Mouse (Mus musculus) hematopoietic stem cell, adult 5-6 weeks (primary cell): Measurements from ENCODE around the gene Lrrc59. TPM values are rescaled to one million over a fixed set of nuclear protein-coding genes. Genes with fewer than 3 reads are reported as not detected.

Experiments used
- ATAC-seq, 2 experiments: fragments of 125-278 bp in 1 of 2; replicated peaks in 1 of 2; 2 replicates each; pipeline ENCODE4 v1.8.0; 2016 to 2017; ENCODE audit warnings: inconsistent platforms in 2 of 2, mild to moderate bottlenecking in 2 of 2, moderate number of reproducible peaks in 2 of 2, low read depth in 1 of 2, moderate TSS enrichment in 1 of 2; ENCODE audit not compliant: low FRiP score in 2 of 2, poor library complexity in 2 of 2, severe bottlenecking in 2 of 2, insufficient read depth in 1 of 2, low TSS enrichment in 1 of 2
- total RNA-seq: library from RNA; stranded (forward); fragments of 172-1452, 232-1000 nt; gene quantifications from 2 replicates; pipeline ENCODE4 v1.2.3, GENCODE M21; 2017

Gene Lrrc59
- 95.1 and 117 TPM in 2 replicates for total RNA-seq

- ATAC-seq: peak; percentile 98 to 99
These were observed at the start of gene Lrrc59 for GRCm38 (mm10) chr11:94629199-94629883. Gene Lrrc59 (plus strand): TSS chr11:94629767.

DNA sequence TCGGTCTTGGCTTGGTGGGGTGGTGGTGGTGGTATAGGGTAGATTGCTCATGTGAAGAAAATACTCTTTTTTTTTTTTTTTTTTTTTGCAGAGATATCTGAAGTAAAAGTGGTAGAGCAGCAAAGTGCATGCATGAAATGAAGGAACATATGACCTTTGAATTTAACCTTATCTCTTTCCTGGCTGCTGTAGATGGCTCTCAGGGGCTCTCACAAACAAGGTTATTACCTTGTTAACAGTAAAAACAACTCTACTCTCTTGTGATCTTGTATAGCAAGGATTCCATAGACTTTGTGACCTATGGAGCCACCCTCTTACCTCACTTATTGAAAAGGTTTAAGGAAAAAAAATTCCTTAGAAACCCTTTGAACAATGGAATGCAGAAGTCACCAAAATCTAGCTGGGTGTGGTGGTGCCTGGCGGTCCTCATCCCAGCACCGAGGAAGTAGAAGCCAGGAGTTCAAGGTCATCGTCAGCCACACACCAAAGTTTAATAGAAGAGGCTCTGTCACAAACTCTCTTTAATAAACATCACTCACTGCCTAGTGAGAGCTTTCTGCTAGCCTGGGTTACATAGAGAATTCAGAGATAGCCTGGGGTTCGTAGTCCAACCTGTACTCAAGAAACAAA lies 49.3 kb upstream of the Lrrc59 start:
- ATAC-seq: no peak

GRCm38 (mm10) chr11:94585091-94585490 lies 44.5 kb upstream of the Lrrc59 start:
- no peak for ATAC-seq

- no peak for ATAC-seq
These were observed 42.1 kb upstream of the Lrrc59 start for GRCm38 (mm10) chr11:94587511-94587910.

- ATAC-seq: peak; percentile 73 to 75
These were observed 33.2 kb upstream of the Lrrc59 start for GRCm38 (mm10) chr11:94596311-94596852.

DNA sequence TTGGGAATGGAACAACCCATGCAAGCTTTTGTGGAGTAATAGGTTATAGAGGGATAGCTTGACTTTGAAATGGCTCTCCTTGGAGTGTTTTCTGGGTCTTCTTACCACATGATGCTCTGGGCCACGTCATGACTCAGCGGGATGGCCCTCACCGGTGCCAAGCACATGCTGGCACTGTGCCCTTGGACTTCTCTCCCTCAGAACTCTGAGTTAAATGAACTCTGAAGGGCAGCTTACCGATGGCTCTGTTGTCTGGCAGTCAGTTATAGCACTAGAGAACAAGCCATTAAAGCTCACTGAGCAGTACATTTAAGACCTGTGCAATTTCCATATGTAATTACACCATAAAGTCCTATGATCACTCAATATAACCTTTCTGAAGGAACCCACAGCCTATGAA lies 32.2 kb upstream of the Lrrc59 start:
- no peak for ATAC-seq

GRCm38 (mm10) chr11:94598437-94599120 lies 31.0 kb upstream of the Lrrc59 start:
- no peak for ATAC-seq

DNA sequence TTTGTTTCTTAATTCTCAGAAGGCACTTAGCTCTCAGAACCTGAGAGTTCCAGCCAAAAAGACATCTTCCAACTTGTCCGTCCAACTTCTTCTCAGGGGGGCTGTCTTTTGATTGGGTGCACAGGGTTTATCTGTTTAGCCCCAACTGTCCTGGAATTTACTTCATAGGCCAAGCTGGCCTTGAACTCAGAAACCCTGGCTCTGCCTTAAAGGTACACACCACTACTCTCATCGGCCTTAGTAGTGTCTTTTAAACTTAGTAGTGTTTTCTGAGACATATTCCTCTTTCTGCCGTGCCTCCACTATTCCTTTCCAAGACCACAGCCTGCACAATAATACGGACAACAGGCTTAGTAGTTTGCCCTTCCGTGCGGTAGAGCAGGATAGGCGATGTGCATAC lies 29.1 kb upstream of the Lrrc59 start:
- ATAC-seq: no peak

GRCm38 (mm10) chr11:94601321-94602281 lies 28.0 kb upstream of the Lrrc59 start, which contains the start of gene Acsf2:
Gene Acsf2 (minus strand): TSS chr11:94601871.
- ATAC-seq: peak; percentile 65 to 72

DNA sequence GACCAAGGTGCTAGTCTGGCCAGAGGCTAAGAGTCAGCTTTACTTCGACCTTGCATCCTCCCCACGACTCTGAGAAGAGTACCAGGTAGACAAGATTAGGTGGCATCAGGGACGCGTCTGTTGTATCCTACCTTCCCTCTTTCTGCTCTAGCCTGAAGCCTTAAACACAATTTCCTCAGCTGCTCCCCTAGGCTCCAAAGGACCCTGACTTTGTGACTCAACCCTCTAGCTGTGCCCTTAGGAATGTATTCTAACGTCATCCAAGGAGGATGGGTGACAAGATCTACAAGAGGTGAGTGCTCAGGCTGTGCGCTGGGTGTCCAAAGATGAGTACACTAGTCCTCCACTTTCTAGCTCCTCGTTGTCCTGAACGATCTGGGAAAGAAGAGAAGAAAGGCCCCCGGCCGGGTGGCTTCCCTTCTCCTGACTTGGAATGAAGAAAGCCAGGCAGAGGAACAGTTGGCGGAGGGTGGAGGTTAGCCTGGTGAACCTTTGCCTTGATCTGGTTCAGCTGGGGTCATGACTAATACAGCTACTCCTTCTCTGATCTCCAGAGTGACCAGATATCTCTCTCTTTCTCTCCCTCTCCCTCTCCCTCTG lies 27.1 kb upstream of the Lrrc59 start:
- no peak for ATAC-seq

DNA sequence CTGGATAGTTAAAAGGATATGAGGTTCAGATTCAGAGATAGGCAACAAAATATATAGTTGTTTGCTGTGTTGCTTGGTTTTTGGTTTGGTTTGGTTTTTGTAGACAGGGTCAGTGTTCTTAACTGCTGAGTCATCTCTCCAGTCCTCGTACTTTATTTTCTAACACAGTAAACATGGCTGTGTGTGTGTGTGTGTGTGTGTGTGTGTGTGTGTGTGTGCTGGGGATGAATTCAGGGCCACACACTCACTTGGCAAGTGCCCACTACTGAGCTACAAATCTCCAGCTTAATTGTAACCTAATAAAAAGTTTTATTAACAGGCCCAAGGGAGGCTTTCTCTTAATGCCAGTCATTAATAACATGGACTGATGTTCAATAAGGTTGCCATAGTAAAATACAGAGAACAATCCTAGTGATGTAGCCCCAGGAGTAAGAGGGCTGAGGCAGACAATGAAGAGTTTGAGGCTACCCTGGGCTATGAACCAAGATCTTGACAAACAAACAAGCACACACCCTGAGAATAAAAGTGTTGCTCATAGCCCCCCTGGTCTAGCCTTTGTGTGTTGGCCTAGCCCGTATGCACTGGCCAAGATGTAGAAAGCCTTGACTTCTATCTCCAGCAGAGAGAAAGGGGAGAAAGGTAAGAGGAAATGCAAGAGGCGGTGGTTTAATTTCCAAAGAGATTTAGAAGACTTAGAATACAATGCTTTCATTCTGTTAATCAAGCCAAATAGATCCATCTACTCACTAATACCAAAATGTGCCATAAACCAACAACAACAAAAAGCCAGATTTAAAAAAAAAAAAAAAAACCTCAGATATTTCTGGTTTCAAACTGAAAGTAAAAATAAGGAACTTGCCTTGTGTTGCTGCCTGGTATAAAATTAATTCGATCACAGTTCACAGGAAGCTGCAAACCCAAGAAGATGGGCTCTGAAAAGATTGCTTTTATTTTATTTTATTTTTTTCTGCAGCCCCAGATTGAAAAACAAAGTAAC lies 18.5 kb upstream of the Lrrc59 start:
- ATAC-seq: peak in 1 of 2 experiments; percentile 42; a peak in 2 of 4 replicates

- ATAC-seq: no peak
These were observed 15.0 kb upstream of the Lrrc59 start for GRCm38 (mm10) chr11:94614603-94615002.

DNA sequence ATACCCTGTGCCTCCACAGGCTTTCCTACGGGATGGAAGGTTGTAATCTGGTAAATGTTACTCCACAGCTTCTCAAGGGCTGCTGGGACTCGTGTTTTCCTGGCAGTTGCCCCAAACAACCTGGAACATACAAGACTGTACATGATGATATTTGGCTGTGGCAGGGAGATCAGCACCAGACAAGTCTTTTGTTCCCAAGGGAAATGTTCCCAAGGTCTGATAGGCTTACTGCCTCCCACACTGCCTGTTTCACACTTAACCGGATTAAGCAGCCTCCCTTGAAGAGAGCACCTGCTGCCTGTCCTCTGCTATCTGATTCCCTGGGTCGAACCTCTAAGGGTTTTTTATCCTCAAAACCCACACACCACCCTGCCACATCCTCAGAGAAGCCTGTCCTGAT lies 14.1 kb upstream of the Lrrc59 start:
- no peak for ATAC-seq

GRCm38 (mm10) chr11:94617646-94618045 lies 11.9 kb upstream of the Lrrc59 start:
- ATAC-seq: no peak

- no peak for ATAC-seq
These were observed 8.7 kb upstream of the Lrrc59 start for GRCm38 (mm10) chr11:94620766-94621457.
